Mouse (Mus musculus): ENCODE measurements around the gene Pskh1. TPM values are rescaled to one million over a fixed set of nuclear protein-coding genes. Genes with fewer than 3 reads are reported as not detected.

The Pskh1 gene
- polyA plus RNA-seq (2015; fragmentation: Nextera tagmentation; extraction: Ambion mirVana), result 23.6 and 24.6 TPM in 2 replicates

DNA sequence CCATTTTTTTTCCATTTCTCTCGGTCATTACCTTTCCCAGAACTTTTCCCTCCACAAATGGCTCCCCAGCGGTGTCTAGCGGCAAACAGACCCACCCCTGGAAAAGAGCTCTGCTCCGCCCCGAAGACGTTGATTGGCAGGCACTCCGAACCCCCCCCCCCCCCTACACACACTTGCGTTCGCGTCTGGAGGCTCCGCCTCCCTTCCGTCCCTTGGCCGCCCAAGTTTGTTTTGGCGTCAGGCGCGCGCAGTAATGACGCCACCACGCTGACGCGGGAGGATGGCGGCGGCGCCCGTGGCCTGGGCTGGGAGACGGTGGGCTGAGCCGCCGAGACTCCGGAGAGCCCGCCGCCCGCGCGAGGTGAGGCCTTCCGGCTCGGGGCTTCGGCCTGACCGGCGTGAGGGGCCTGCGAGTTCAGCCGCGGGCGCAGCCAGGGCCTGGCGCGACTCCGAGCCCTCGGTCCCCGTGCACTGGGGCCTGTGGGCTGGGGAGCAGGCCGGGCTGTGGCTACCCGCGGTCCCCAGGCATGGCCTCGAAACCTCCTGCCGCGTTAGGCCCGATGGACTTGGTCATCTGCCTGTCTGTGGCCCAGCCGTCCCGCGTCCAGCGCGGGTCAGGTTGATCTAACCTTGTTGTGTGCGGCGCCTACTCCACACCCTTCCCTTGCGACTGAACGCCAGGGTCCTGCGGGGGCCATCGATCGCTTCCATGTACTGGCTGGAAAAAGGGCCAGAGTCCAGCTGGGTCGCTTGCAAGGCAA is at the start of gene Pskh1:
Gene Pskh1, plus strand, starts transcription at position 262 of the 761 bp plus-strand sequence.
- peak; percentile 98 for ATAC-seq (ENCODE audit: extremely low read depth, insufficient number of reproducible peaks, low FRiP score, low TSS enrichment)
- Histone ChIP-seq H3K4me1 (peaks cover 14% of the 10 kb centered on the region), H3K9me3 (no peaks in the 10 kb centered on the region), H3K4me2 (peak within 1 kb of the TSS; percentile 91), H3K27me3 (replicated peaks) (no peaks in the 10 kb centered on the region), H3K9ac (peak within 1 kb of the TSS; percentile 99), H3K27ac (replicated peaks) (peak within 1 kb of the TSS; percentile 93), H3K36me3 (peaks cover 9% of the 10 kb centered on the region), H3K4me3 (peak within 1 kb of the TSS; percentile 83)
- under 1% methylated on average over 66 of the region's 68 CpGs for WGBS

DNA sequence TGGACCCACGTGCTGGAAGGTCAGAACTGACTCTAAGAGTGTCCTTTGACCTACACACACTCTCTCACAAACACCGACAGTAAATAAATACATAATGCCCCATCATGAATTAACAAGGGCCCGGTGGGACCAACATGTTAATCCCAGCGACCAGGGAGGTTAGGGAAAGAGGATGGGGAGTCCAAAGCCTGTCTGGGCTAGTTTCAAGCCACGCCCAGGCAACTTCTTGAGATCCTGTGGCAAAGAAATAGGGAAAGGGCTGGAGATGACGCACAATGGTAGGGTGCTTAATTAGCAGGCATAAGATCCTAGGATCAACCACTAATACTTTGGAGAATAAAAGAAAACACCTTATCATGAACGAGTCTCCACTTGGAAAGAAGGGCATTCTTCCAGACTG is 49.6 kb upstream of the Pskh1 start:
- Histone ChIP-seq H3K4me3 (peak overlapping the region; percentile 36), H3K36me3 (peaks cover 39% of the 10 kb centered on the region), H3K4me2 (peak overlapping the region; percentile 83), H3K27ac (replicated peaks) (no peak overlapping the region), H3K4me1 (peaks cover 21% of the 10 kb centered on the region), H3K27me3 (replicated peaks) (no peaks in the 10 kb centered on the region), H3K9me3 (no peaks in the 10 kb centered on the region), H3K9ac (peak overlapping the region; percentile 57)
- ATAC-seq (ENCODE audit: extremely low read depth, insufficient number of reproducible peaks, low FRiP score, low TSS enrichment), result no peak
- WGBS, result 73% methylated on average over 7 of the region's 7 CpGs

GRCm38 (mm10) chr8:105851651-105852143 is 48.5 kb upstream of the Pskh1 start:
- no peaks in the 10 kb centered on the region for H3K27me3 ChIP-seq (replicated peaks)
- peak; percentile 60; the same call in 1 of the 2 replicates for ATAC-seq (ENCODE audit: extremely low read depth, insufficient number of reproducible peaks, low FRiP score, low TSS enrichment)
- H3K4me3 ChIP-seq, result peak overlapping the region; percentile 80
- peaks cover 26% of the 10 kb centered on the region for H3K4me1 ChIP-seq
- peaks cover 29% of the 10 kb centered on the region for H3K36me3 ChIP-seq
- H3K9me3 ChIP-seq, result no peaks in the 10 kb centered on the region
- peak overlapping the region; percentile 74 for H3K27ac ChIP-seq (replicated peaks)
- H3K9ac ChIP-seq, result peak overlapping the region; percentile 91
- WGBS, result under 1% methylated on average over 34 of the region's 34 CpGs
- H3K4me2 ChIP-seq, result peak overlapping the region; percentile 83

- peaks cover 26% of the 10 kb centered on the region for H3K36me3 ChIP-seq
- H3K4me1 ChIP-seq, result peaks cover 32% of the 10 kb centered on the region
- H3K9me3 ChIP-seq, result no peaks in the 10 kb centered on the region
- no peak overlapping the region for H3K9ac ChIP-seq
- ATAC-seq (ENCODE audit: extremely low read depth, insufficient number of reproducible peaks, low FRiP score, low TSS enrichment), result no peak
- 0 out of 2 replicates have a peak overlapping the region, but pooled peaks have one; percentile 10 for H3K27ac ChIP-seq (replicated peaks)
- peak overlapping the region; percentile 80 for H3K4me3 ChIP-seq
- peak overlapping the region; percentile 83 for H3K4me2 ChIP-seq
- WGBS, result 74% methylated on average over 12 of the region's 12 CpGs
- H3K27me3 ChIP-seq (replicated peaks), result no peaks in the 10 kb centered on the region
Observed at GRCm38 (mm10) chr8:105852146-105852729, 48.0 kb upstream of the Pskh1 start.

- Histone ChIP-seq H3K27me3 (replicated peaks) (no peaks in the 10 kb centered on the region), H3K27ac (replicated peaks) (0 out of 2 replicates have a peak within 1 kb of the TSS, but pooled peaks have one; percentile 10), H3K9ac (no peak within 1 kb of the TSS), H3K4me3 (peak within 1 kb of the TSS; percentile 80), H3K9me3 (no peaks in the 10 kb centered on the region), H3K4me1 (peaks cover 41% of the 10 kb centered on the region), H3K36me3 (peaks cover 21% of the 10 kb centered on the region), H3K4me2 (peak within 1 kb of the TSS; percentile 83)
- WGBS, result 83% methylated on average over 3 of the region's 3 CpGs
- ATAC-seq (ENCODE audit: extremely low read depth, insufficient number of reproducible peaks, low FRiP score, low TSS enrichment), result no peak
Observed at GRCm38 (mm10) chr8:105853178-105853577, 47.1 kb upstream of the Pskh1 start, which contains the start of gene Cenpt. TSS of gene Cenpt (minus strand) at chr8:105853278.

DNA sequence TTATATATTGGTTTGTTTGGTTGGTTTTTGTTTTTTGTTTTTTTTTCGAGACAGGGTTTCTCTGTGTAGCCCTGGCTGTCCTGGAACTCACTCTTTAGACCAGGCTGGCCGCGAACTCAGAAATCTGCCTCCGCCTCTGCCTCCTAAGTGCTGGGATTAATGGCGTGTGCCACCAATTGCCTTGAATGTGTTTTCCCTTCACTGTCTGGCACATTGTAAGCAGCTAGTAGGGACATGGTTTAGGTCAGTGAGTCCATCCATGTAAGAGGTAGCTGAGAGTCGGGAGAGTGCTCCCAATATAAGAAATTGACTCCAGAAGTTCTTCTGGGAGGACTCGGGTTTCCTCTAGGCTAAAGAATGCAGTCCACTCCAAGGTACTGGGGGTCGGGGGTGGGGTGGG is 45.9 kb upstream of the Pskh1 start:
- Histone ChIP-seq H3K36me3 (peaks cover 20% of the 10 kb centered on the region), H3K27me3 (replicated peaks) (no peaks in the 10 kb centered on the region), H3K4me2 (peak overlapping the region; percentile 91), H3K9ac (peak overlapping the region; percentile 95), H3K4me1 (peaks cover 52% of the 10 kb centered on the region), H3K9me3 (no peaks in the 10 kb centered on the region), H3K4me3 (peak overlapping the region; percentile 88), H3K27ac (replicated peaks) (peak overlapping the region; percentile 88; the same call in 1 of the 2 replicates)
- ATAC-seq (ENCODE audit: extremely low read depth, insufficient number of reproducible peaks, low FRiP score, low TSS enrichment), result no peak
- 26% methylated on average over 8 of the region's 8 CpGs for WGBS

GRCm38 (mm10) chr8:105854715-105855216 is 45.5 kb upstream of the Pskh1 start, which contains the start of gene Thap11:
TSS of gene Thap11 (plus strand) at chr8:105855132.
- peak within 1 kb of the TSS; percentile 88 for H3K4me3 ChIP-seq
- H3K36me3 ChIP-seq, result peaks cover 18% of the 10 kb centered on the region
- peak; percentile 86 for ATAC-seq (ENCODE audit: extremely low read depth, insufficient number of reproducible peaks, low FRiP score, low TSS enrichment)
- H3K9ac ChIP-seq, result peak within 1 kb of the TSS; percentile 95
- peak within 1 kb of the TSS; percentile 91 for H3K4me2 ChIP-seq
- peaks cover 56% of the 10 kb centered on the region for H3K4me1 ChIP-seq
- WGBS, result under 1% methylated on average over 43 of the region's 43 CpGs
- no peaks in the 10 kb centered on the region for H3K27me3 ChIP-seq (replicated peaks)
- H3K27ac ChIP-seq (replicated peaks), result peak within 1 kb of the TSS; percentile 88
- no peaks in the 10 kb centered on the region for H3K9me3 ChIP-seq

DNA sequence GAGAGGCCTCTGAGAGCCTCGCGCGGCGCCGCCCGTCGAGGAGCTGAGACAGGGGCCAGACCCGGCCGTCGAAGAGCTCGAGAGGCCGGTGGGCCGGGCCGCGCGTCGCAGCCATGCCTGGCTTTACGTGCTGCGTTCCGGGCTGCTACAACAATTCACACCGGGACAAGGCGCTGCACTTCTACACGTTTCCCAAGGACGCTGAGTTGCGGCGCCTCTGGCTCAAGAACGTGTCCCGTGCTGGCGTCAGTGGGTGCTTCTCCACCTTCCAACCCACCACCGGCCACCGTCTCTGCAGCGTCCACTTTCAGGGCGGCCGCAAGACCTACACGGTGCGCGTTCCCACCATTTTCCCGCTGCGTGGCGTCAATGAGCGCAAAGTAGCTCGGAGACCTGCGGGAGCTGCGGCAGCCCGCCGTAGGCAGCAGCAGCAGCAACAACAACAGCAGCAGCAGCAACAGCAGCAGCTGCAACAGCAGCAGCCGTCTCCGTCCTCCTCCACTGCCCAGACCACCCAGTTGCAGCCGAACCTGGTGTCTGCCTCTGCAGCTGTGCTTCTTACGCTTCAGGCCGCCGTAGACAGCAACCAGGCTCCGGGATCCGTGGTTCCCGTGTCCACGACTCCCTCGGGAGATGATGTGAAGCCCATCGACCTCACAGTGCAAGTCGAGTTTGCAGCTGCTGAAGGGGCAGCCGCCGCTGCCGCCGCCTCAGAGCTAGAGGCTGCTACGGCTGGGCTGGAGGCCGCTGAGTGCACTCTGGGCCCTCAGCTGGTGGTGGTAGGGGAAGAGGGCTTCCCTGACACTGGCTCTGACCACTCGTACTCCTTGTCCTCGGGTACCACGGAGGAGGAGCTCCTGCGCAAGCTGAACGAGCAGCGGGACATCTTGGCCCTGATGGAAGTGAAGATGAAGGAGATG is 44.7 kb upstream of the Pskh1 start:
- H3K4me2 ChIP-seq, result peak overlapping the region; percentile 91
- WGBS, result under 1% methylated on average over 71 of the region's 71 CpGs
- H3K27ac ChIP-seq (replicated peaks), result peak overlapping the region; percentile 88
- peaks cover 18% of the 10 kb centered on the region for H3K36me3 ChIP-seq
- no peaks in the 10 kb centered on the region for H3K9me3 ChIP-seq
- H3K4me1 ChIP-seq, result peaks cover 53% of the 10 kb centered on the region
- H3K4me3 ChIP-seq, result peak overlapping the region; percentile 88
- no peaks in the 10 kb centered on the region for H3K27me3 ChIP-seq (replicated peaks)
- no peak for ATAC-seq (ENCODE audit: extremely low read depth, insufficient number of reproducible peaks, low FRiP score, low TSS enrichment)
- peak overlapping the region; percentile 95 for H3K9ac ChIP-seq

GRCm38 (mm10) chr8:105856168-105856835 is 43.9 kb upstream of the Pskh1 start:
- peak overlapping the region; percentile 88 for H3K4me3 ChIP-seq
- no peak for ATAC-seq (ENCODE audit: extremely low read depth, insufficient number of reproducible peaks, low FRiP score, low TSS enrichment)
- H3K4me2 ChIP-seq, result peak overlapping the region; percentile 91
- peak overlapping the region; percentile 95 for H3K9ac ChIP-seq
- H3K27me3 ChIP-seq (replicated peaks), result no peaks in the 10 kb centered on the region
- H3K4me1 ChIP-seq, result peaks cover 50% of the 10 kb centered on the region
- WGBS, result 11% methylated on average over 15 of the region's 15 CpGs
- peaks cover 18% of the 10 kb centered on the region for H3K36me3 ChIP-seq
- H3K9me3 ChIP-seq, result no peaks in the 10 kb centered on the region
- peak overlapping the region; percentile 88 for H3K27ac ChIP-seq (replicated peaks)

DNA sequence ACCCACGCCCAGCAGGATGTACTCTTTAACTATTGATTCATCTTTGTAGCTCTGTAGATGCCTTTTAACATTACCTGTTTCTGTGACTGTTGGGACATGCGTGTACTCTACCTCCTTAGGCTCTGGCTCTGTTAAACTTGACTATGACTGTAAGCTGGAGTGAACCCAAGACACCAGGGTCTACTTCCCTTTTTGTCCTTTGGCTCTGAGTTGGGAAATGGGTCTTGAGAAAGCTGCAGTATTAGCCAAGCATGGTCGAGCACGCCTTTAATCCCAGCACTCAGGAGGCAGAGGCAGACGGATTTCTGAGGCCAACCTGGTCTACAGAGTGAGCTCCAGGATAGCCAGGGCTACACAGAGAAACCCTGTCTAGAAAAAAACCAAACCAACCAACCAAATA is 41.7 kb upstream of the Pskh1 start:
- no peak for ATAC-seq (ENCODE audit: extremely low read depth, insufficient number of reproducible peaks, low FRiP score, low TSS enrichment)
- Histone ChIP-seq H3K9ac (peak overlapping the region; percentile 47; the same call in 1 of the 2 replicates), H3K4me3 (no peak overlapping the region), H3K27me3 (replicated peaks) (no peaks in the 10 kb centered on the region), H3K36me3 (peaks cover 26% of the 10 kb centered on the region), H3K4me1 (peaks cover 66% of the 10 kb centered on the region), H3K27ac (replicated peaks) (no peak overlapping the region), H3K4me2 (no peak overlapping the region), H3K9me3 (no peaks in the 10 kb centered on the region)
- WGBS, result 81% methylated on average over 5 of the region's 5 CpGs
